Mouse (Mus musculus) CD4-positive naive resting alpha-beta T cell, adult 57 days (primary cell): ENCODE results near the gene Tmem26. TPM values are rescaled to one million over a fixed set of nuclear protein-coding genes. Genes with fewer than 3 reads are reported as not detected.

Experiments
- total RNA-seq: library from RNA; stranded (reverse); gene quantifications from one replicate; pipeline ENCODE4 v1.2.4, GENCODE M21; 2023

Gene Tmem26
- total RNA-seq = 0.89 TPM

DNA sequence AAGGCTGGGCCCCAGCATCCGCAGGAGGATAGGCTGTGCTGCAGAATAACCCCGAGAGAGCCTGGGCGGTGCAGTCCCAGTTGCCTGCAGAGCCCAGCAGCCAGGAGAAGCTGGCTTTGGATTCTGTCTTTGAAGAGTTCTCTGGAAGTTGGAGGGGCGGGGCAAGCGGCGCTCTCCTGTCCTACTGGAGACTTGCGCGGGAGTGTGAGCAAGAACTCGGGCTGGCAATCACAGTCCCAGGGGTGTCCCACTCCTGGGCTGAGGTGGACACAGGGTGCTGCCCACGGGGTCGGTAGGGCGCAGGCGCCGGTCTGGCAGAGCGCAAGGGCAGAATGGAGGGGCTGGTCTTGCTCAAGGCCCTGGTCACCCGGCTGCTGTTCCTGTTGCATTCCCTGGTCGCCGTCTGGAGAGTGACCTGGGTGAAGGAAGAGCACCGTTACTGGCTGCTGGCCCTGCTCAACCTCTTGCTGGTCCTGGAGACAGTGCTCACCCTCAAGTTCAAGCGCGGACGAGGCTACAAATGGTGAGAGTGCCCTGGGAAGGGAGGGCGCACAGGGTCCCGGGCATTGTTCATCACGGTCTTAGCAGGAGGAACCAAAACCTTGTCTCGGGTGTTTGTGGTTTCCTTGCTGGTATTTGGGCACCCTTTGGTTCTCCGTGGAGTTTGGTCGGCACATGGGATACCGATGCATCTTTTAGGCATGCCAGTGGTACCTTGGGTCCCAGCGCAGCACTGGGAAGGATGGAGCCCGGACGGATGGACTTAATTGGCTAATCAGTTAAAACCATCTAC, at the start of gene Tmem26:
Tmem26 (plus strand) TSS at position 79 of the 793 bp plus-strand sequence.

Other genes starting within 250 kb of the Tmem26 start
- 0.95 TPM for gene Cabcoco1, start 181.8 kb upstream of the Tmem26 start, total RNA-seq